Mouse (Mus musculus): ENCODE measurements at regions not wholly inside any gene's neighbourhood (a gene's known extent, or its start where the extent isn't known, plus 50 kb on each side); places are given as distances from the start of the nearest gene placed in this dataset.

DNA sequence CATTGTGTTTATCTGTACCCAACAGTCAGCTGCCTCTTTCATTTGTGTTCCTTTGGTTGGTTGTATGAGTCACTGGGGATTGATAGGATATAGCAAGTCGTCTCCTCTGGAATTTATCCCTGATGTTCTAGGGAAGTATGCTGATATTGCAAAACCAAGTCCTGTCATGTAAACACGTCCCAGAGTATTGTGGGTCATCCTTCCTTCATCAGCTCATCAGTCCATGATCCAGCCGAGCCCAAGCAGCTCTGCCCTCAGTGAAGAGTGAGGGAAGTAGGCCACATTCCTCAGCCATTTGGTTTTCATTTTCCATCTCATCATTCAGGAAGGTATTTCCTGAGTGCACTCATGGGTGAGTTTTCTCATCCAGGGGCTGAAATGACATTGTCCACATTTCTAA is 54.3 kb upstream of the Ampd3 start:
- TF ChIP-seq CTCF (IDR thresholded peaks at IDR 0.05; ENCODE audit: low read depth, low read length) (no peak), TAL1 (conservative IDR thresholded peaks at IDR 0.05; ENCODE audit: low read depth, low read length) (no peak)

Measured in G1E (cell line).